Mouse (Mus musculus): ENCODE results near the gene Prss58. TPM values are rescaled to one million over a fixed set of nuclear protein-coding genes. Genes with fewer than 3 reads are reported as not detected.

Prss58 gene
- not detected for polyA plus RNA-seq (2017; shearing (Covaris generic))

GRCm38 (mm10) chr6:40900287-40900686 lies at the start of gene Prss58:
Prss58 (minus strand) TSS chr6:40900387.

DNA sequence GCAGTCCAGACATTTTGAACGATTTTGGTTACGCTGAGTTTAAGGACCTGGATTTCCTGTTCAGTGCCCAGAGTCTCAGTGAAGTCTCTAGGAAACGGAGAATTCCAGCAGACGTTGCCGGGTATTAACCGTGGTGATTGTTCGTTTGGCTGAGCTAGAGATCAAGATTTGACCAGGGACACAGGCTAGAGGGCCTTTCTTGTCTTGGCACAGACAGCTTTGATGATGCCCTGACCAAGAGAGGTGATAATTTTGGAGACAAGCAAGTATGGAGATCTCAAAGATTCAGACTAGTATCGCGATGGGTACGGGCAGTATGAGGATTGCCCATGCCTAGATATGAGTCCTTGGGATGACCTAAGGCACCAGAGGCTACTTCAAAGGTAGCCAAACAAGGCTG lies 40.3 kb upstream of the Prss58 start, which contains the start of gene 1700074P13Rik:
Gene 1700074P13Rik (minus strand): TSS at position 101 of the 400 bp plus-strand sequence.

GRCm38 (mm10) chr6:40887394-40887793 lies 12.8 kb downstream of the Prss58 start, which contains the start of gene Moxd2:
Moxd2 (minus strand) TSS chr6:40887494.

Other genes with a start within 250 kb of the Prss58 start
- gene Moxd2, start 12.9 kb downstream of the Prss58 start, polyA plus RNA-seq (2017; shearing (Covaris generic)): 0.15 TPM
- not detected for gene 1700074P13Rik, start 40.2 kb upstream of the Prss58 start, polyA plus RNA-seq (2017; shearing (Covaris generic))
- gene Gm4744, start 51.5 kb upstream of the Prss58 start, polyA plus RNA-seq (2017; shearing (Covaris generic)): not detected
- not detected for gene 1810009J06Rik, start 64.4 kb upstream of the Prss58 start, polyA plus RNA-seq (2017; shearing (Covaris generic))
- 4.4 TPM for gene Gm2663, start 99.1 kb upstream of the Prss58 start, polyA plus RNA-seq (2017; shearing (Covaris generic))
- gene 2210010C04Rik, start 135.1 kb upstream of the Prss58 start, polyA plus RNA-seq (2017; shearing (Covaris generic)): not detected

Data from CD4-positive, CD25-positive, alpha-beta regulatory T cell, adult 9 weeks (primary cell).